Comparison of ENCODE assay signal across 8 mouse cellular contexts in the genomic region with DNA sequence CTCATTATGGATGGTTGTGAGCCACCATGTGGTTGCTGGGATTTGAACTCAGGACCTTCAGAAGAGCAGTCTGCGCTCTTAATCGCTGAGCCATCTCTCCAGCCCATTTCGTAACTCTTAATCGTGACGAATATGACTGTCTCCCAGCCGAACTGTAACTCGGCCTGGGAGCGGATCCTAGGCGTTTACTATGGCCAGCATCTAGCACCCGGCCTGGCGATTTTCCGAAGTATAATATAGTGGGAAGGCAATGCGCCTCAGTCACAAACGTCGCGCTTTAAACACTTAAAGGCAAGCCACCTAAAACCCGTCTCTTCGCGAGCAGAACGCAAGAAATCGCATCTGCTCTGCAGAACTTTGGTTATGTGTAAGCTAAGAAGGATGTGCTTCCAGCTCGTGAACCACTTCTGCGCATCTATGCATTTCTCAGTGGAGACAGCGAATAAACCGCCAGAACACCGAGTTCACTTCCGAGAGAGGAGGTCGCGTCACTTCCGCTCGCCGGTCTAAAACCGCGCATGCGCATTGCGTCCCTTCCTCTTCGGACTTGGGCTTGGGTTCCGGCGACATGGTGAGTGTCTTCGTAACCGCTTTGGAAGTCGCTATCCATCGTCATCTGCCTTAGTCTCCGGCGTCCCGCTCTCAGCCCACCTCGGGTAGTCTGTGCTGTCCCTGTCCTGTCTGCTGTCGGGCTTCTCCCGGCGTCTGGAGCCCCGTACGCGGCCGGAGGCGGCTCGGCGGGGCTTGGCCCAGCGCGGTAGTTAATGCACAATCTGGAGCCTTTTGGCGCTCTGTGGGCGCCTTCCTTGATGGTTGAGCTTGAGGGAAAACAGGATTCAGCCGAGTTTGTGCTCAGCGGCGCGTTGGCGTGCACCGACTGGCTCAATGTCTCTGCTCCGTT. TPM values are rescaled to one million over a fixed set of nuclear protein-coding genes. Genes with fewer than 3 reads are reported as not detected.
DNase-seq lines count a peak whose midpoint lies in the region; ATAC-seq and TF ChIP-seq lines count a peak whose summit lies in the region.

A gene (plus strand): TSS at position 538 of the 901 bp plus-strand sequence.

- in situ Hi-C loops in CH12.LX (cut with MboI; ENCODE audit: low pct_ligation_motif_present, low pct_unique_long_range_greater_than_20kb, low sequenced_read_pairs), result no loop called here

- ATAC-seq in forebrain, embryonic 12.5 days (ENCODE audit: low FRiP score), result peak; percentile 91
- ATAC-seq in heart, postnatal 0 days (ENCODE audit: insufficient read depth, low read depth), result peak; percentile 92
- ATAC-seq in liver, embryonic 16.5 days (ENCODE audit: low read depth), result peak; percentile 88
- ATAC-seq in neural tube, embryonic 13.5 days (ENCODE audit: low read depth), result peak; percentile 94

- H3K4me1 ChIP-seq in CH12.LX (ENCODE audit: control insufficient read depth in 1 of 2, insufficient read depth in 2 of 2), result peaks cover 0 to 32% of the 10 kb centered on the region in 2 experiments; a peak in 3 of 4 replicates
- peaks cover 16% of the 10 kb centered on the region for H3K4me1 ChIP-seq in forebrain, embryonic 12.5 days
- H3K4me1 ChIP-seq in heart, postnatal 0 days (ENCODE audit: control insufficient read depth, insufficient read depth), result peaks cover 16% of the 10 kb centered on the region
- peaks cover 11% of the 10 kb centered on the region for H3K4me1 ChIP-seq in liver, embryonic 16.5 days (ENCODE audit: control insufficient read depth, low read depth, low read length)
- H3K4me1 ChIP-seq in neural tube, embryonic 13.5 days (replicated peaks), result peaks cover 24% of the 10 kb centered on the region
- H3K4me1 ChIP-seq in testis, adult 2 months (ENCODE audit: control insufficient read depth, insufficient read depth, low read length), result no peaks in the 10 kb centered on the region; the same call in none of the 2 replicates

- TF ChIP-seq CTCF in CH12.LX (conservative IDR thresholded peaks at IDR 0.05 in 1 of 2, IDR thresholded peaks at IDR 0.05 in 1 of 2; ENCODE audit: low read depth in 2 of 2, low read length in 2 of 2), result no peak
- TF ChIP-seq CTCF in heart, postnatal 0 days (IDR thresholded peaks at IDR 0.05; ENCODE audit: low read depth), result no peak
- TF ChIP-seq CTCF in testis, adult 2 months (IDR thresholded peaks at IDR 0.05; ENCODE audit: control insufficient read depth, insufficient read depth, insufficient replicate concordance, low read depth, low read length), result peak; percentile 12; the same call in 1 of the 2 replicates

- peak within 1 kb of the TSS; percentile 94 for H3K9ac ChIP-seq in CH12.LX (ENCODE audit: insufficient read depth, low read depth)
- H3K9ac ChIP-seq in forebrain, embryonic 12.5 days, result peak within 1 kb of the TSS; percentile 87
- peak within 1 kb of the TSS; percentile 86 for H3K9ac ChIP-seq in heart, postnatal 0 days (replicated peaks; ENCODE audit: low read depth, low read length)
- peak within 1 kb of the TSS; percentile 84 for H3K9ac ChIP-seq in liver, embryonic 16.5 days (ENCODE audit: low read depth, low read length)
- H3K9ac ChIP-seq in neural tube, embryonic 13.5 days, result peak within 1 kb of the TSS; percentile 80

- no peak for TF ChIP-seq EP300 in CH12.LX (IDR thresholded peaks at IDR 0.05; ENCODE audit: low read length)
- TF ChIP-seq EP300 in heart, postnatal 0 days (IDR thresholded peaks at IDR 0.05; ENCODE audit: low read depth), result no peak

- dilution Hi-C loops in CH12.LX (cut with MboI; ENCODE audit: extremely low pct_ligation_motif_present, extremely low pct_unique_long_range_greater_than_20kb, low sequenced_read_pairs), result no loop called here

- TF ChIP-seq RAD21 in CH12.LX (IDR thresholded peaks at IDR 0.05; ENCODE audit: low read depth, low read length), result no peak

- peak; percentile 96 for DNase-seq in CH12.LX (ENCODE audit: extremely low read depth)
- peak; percentile 88 for DNase-seq in c-Kit-positive CD71-positive TER-119-negative erythroid progenitor cells, embryonic 14.5 days (ENCODE audit: low read depth)
- peak; percentile 96 for DNase-seq in heart, postnatal 0 days (ENCODE audit: low spot score)
- DNase-seq in kidney, postnatal 4 days, result peak; percentile 97 to 98

- TF ChIP-seq POLR2A in CH12.LX (IDR thresholded peaks at IDR 0.05; ENCODE audit: low read depth, low read length), result peak; percentile 96
- TF ChIP-seq POLR2A in testis, adult 2 months (IDR thresholded peaks at IDR 0.05; ENCODE audit: control insufficient read depth, low read depth, low read length), result peak; percentile 99

- WGBS in forebrain, embryonic 12.5 days, result 4% methylated on average over 68 of the region's 68 CpGs
- WGBS in heart, postnatal 0 days, result 2% methylated on average over 68 of the region's 68 CpGs
- WGBS in liver, embryonic 16.5 days (ENCODE audit: insufficient replicate concordance), result 2% methylated on average over 68 of the region's 68 CpGs
- WGBS in neural tube, embryonic 13.5 days, result 3% methylated on average over 68 of the region's 68 CpGs

- H3K4me3 ChIP-seq in CH12.LX (replicated peaks in 1 of 3; ENCODE audit: low read depth in 2 of 3, low read length in 2 of 3, poor library complexity in 1 of 3), result peak within 1 kb of the TSS; percentile 79 to 92 (median 85)
- peak within 1 kb of the TSS; percentile 77 for H3K4me3 ChIP-seq in forebrain, embryonic 12.5 days (replicated peaks)
- peak within 1 kb of the TSS; percentile 93 for H3K4me3 ChIP-seq in heart, postnatal 0 days (ENCODE audit: low read depth, low read length)
- H3K4me3 ChIP-seq in liver, embryonic 16.5 days (ENCODE audit: low read depth, low read length), result peak within 1 kb of the TSS; percentile 87
- H3K4me3 ChIP-seq in neural tube, embryonic 13.5 days, result peak within 1 kb of the TSS; percentile 75
- H3K4me3 ChIP-seq in testis, adult 2 months (ENCODE audit: control insufficient read depth, low read depth, low read length), result peak within 1 kb of the TSS; percentile 97

- no peaks in the 10 kb centered on the region for H3K9me3 ChIP-seq in CH12.LX (replicated peaks; ENCODE audit: low read length)
- no peaks in the 10 kb centered on the region for H3K9me3 ChIP-seq in forebrain, embryonic 12.5 days
- H3K9me3 ChIP-seq in heart, postnatal 0 days (replicated peaks; ENCODE audit: control insufficient read depth, low read length), result no peaks in the 10 kb centered on the region
- H3K9me3 ChIP-seq in liver, embryonic 16.5 days (replicated peaks; ENCODE audit: control insufficient read depth, low read length), result no peaks in the 10 kb centered on the region
- H3K9me3 ChIP-seq in neural tube, embryonic 13.5 days, result no peaks in the 10 kb centered on the region

- H3K36me3 ChIP-seq in CH12.LX (replicated peaks in 1 of 2; ENCODE audit: control insufficient read depth in 1 of 2, insufficient read depth in 1 of 2, low read length in 1 of 2), result peaks cover 24 to 37% of the 10 kb centered on the region in 2 experiments
- H3K36me3 ChIP-seq in forebrain, embryonic 12.5 days (replicated peaks), result peaks cover 31% of the 10 kb centered on the region
- peaks cover 36% of the 10 kb centered on the region for H3K36me3 ChIP-seq in heart, postnatal 0 days (replicated peaks; ENCODE audit: control insufficient read depth, insufficient read depth, low read length)
- peaks cover 21% of the 10 kb centered on the region for H3K36me3 ChIP-seq in liver, embryonic 16.5 days (ENCODE audit: control insufficient read depth, insufficient read depth)
- peaks cover 33% of the 10 kb centered on the region for H3K36me3 ChIP-seq in neural tube, embryonic 13.5 days
- H3K36me3 ChIP-seq in testis, adult 2 months (ENCODE audit: control insufficient read depth, insufficient read depth, low read length), result peaks cover 1% of the 10 kb centered on the region

- peak within 1 kb of the TSS; percentile 99 for H3K4me2 ChIP-seq in CH12.LX (ENCODE audit: insufficient read depth, low read depth, poor library complexity, severe bottlenecking)
- peak within 1 kb of the TSS; percentile 75 for H3K4me2 ChIP-seq in forebrain, embryonic 12.5 days
- peak within 1 kb of the TSS; percentile 88 for H3K4me2 ChIP-seq in heart, postnatal 0 days (ENCODE audit: low read depth, low read length)
- H3K4me2 ChIP-seq in liver, embryonic 16.5 days (ENCODE audit: low read depth, low read length), result peak within 1 kb of the TSS; percentile 83
- H3K4me2 ChIP-seq in neural tube, embryonic 13.5 days, result peak within 1 kb of the TSS; percentile 88

- H3K27ac ChIP-seq in CH12.LX (ENCODE audit: insufficient read depth, low read depth), result peak within 1 kb of the TSS; percentile 49
- peak within 1 kb of the TSS; percentile 90 for H3K27ac ChIP-seq in forebrain, embryonic 12.5 days
- H3K27ac ChIP-seq in heart, postnatal 0 days (ENCODE audit: low read depth), result peak within 1 kb of the TSS; percentile 91
- peak within 1 kb of the TSS; percentile 89 for H3K27ac ChIP-seq in liver, embryonic 16.5 days (ENCODE audit: low read length)
- H3K27ac ChIP-seq in neural tube, embryonic 13.5 days (replicated peaks), result peak within 1 kb of the TSS; percentile 91
- H3K27ac ChIP-seq in testis, adult 2 months (ENCODE audit: control insufficient read depth, insufficient read depth, low read depth, low read length), result peak within 1 kb of the TSS; percentile 98

- peaks cover 29% of the 10 kb centered on the region for H3K79me2 ChIP-seq in CH12.LX (replicated peaks; ENCODE audit: control insufficient read depth, extremely low read depth, insufficient read depth, poor library complexity, severe bottlenecking)

- no peaks in the 10 kb centered on the region for H3K27me3 ChIP-seq in CH12.LX (replicated peaks)
- no peaks in the 10 kb centered on the region for H3K27me3 ChIP-seq in forebrain, embryonic 12.5 days
- no peaks in the 10 kb centered on the region for H3K27me3 ChIP-seq in heart, postnatal 0 days (ENCODE audit: control insufficient read depth, insufficient read depth, low read length)
- H3K27me3 ChIP-seq in liver, embryonic 16.5 days (ENCODE audit: control insufficient read depth, insufficient read depth, low read depth, low read length), result no peaks in the 10 kb centered on the region
- no peaks in the 10 kb centered on the region for H3K27me3 ChIP-seq in neural tube, embryonic 13.5 days
- H3K27me3 ChIP-seq in testis, adult 2 months (ENCODE audit: control insufficient read depth, insufficient read depth, low read length), result no peaks in the 10 kb centered on the region

TF ChIP-seq in CH12.LX, 34 proteins besides CTCF, POLR2A, EP300 and RAD21 (continues in another document):
- peak; percentile 54; the same call in 1 of the 2 replicates for TF ChIP-seq SIN3A (IDR thresholded peaks at IDR 0.05; ENCODE audit: low read length)
- peak; percentile 95 for TF ChIP-seq MYC (IDR thresholded peaks at IDR 0.05; ENCODE audit: low read depth, low read length)

RNA-seq across cellular contexts. Expression of the gene that starts here (rescaled TPM):
- total RNA-seq in CH12.LX (2012; rRNA removed) (2,433 and 2,459 TPM in 2 replicates), CH12.LX (2014; rRNA removed) (1,302 and 1,462 TPM in 2 replicates)
- 1,181 and 1,419 TPM in 2 replicates for polyA plus RNA-seq in CH12.LX (2012; ENCODE audit: insufficient read length, low read depth)
- 1,399 and 1,461 TPM in 2 replicates for polyA plus RNA-seq in forebrain, embryonic 12.5 days (2016; fragmentation: Nextera tagmentation; extraction: Ambion mirVana)
- 412 and 421 TPM in 2 replicates for total RNA-seq in heart, postnatal 0 days (2014; rRNA removed; ENCODE audit: low replicate concordance)
- 1,097 and 1,169 TPM in 2 replicates for polyA plus RNA-seq in heart, postnatal 0 days (2015; fragmentation: Nextera tagmentation; extraction: Ambion mirVana)
- 749 and 899 TPM in 2 replicates for polyA plus RNA-seq in liver, embryonic 16.5 days (2015; fragmentation: Nextera tagmentation; extraction: Ambion mirVana)
- 999 and 1,146 TPM in 2 replicates for polyA plus RNA-seq in neural tube, embryonic 13.5 days (2015; fragmentation: Nextera tagmentation; extraction: Ambion mirVana)
- polyA plus RNA-seq in testis, adult 2 months (2012; rRNA removed), result 442 and 589 TPM in 2 replicates

Comparison
In these comparisons a context has a peak if more than half of its experiments do, and no peak if none do; other contexts are left out.
1. Peak in every context shown above with its lines: DNase-seq, ATAC-seq, H3K4me3 ChIP-seq and H3K27ac ChIP-seq.